Mouse (Mus musculus): ENCODE data around the gene Akr1b3.
"Not testable (repeated sequence)": the region's sequence is repeated elsewhere in the genome, so short reads cannot be mapped to it uniquely, and the experiment has no call there.

The Akr1b3 gene

GRCm38 (mm10) chr6:34316854-34317771 lies at the start of gene Akr1b3:
Akr1b3 (minus strand) TSS chr6:34317478.
- peak; percentile 84 to 89 for DNase-seq

GRCm38 (mm10) chr6:34364217-34365136 lies 47.2 kb upstream of the Akr1b3 start:
- no peak for DNase-seq

GRCm38 (mm10) chr6:34355841-34356240 lies 38.6 kb upstream of the Akr1b3 start:
- DNase-seq: no peak

GRCm38 (mm10) chr6:34355349-34355747 lies 38.1 kb upstream of the Akr1b3 start:
- DNase-seq: no peak

GRCm38 (mm10) chr6:34354354-34355348 lies 37.4 kb upstream of the Akr1b3 start:
- DNase-seq: no peak

- peak; percentile 81 to 84 for DNase-seq
These were observed 36.5 kb upstream of the Akr1b3 start, which contains the start of gene Akr1b8 for GRCm38 (mm10) chr6:34353658-34354353. Akr1b8 (plus strand) TSS chr6:34354119.

- no peak for DNase-seq
These were observed 35.1 kb upstream of the Akr1b3 start for GRCm38 (mm10) chr6:34352401-34352800.

GRCm38 (mm10) chr6:34351481-34351880 lies 34.2 kb upstream of the Akr1b3 start:
- DNase-seq: not testable (repeated sequence)

- no peak for DNase-seq
These were observed 32.9 kb upstream of the Akr1b3 start for GRCm38 (mm10) chr6:34350037-34350699.

GRCm38 (mm10) chr6:34346096-34346898 lies 29.0 kb upstream of the Akr1b3 start:
- peak; percentile 66 to 77 for DNase-seq

- no peak for DNase-seq
These were observed 27.7 kb upstream of the Akr1b3 start for GRCm38 (mm10) chr6:34344935-34345334.

- no peak for DNase-seq
These were observed 27.0 kb upstream of the Akr1b3 start for GRCm38 (mm10) chr6:34344135-34344850.

GRCm38 (mm10) chr6:34343426-34343825 lies 26.1 kb upstream of the Akr1b3 start:
- no peak for DNase-seq

- no peak for DNase-seq
These were observed 25.2 kb upstream of the Akr1b3 start for GRCm38 (mm10) chr6:34342476-34342875.

GRCm38 (mm10) chr6:34341991-34342390 lies 24.7 kb upstream of the Akr1b3 start:
- DNase-seq: no peak

GRCm38 (mm10) chr6:34337799-34338198 lies 20.5 kb upstream of the Akr1b3 start:
- no peak for DNase-seq

GRCm38 (mm10) chr6:34334673-34335072 lies 17.4 kb upstream of the Akr1b3 start:
- DNase-seq: no peak

GRCm38 (mm10) chr6:34331804-34332203 lies 14.5 kb upstream of the Akr1b3 start:
- not testable (repeated sequence) for DNase-seq

GRCm38 (mm10) chr6:34331379-34331778 lies 14.1 kb upstream of the Akr1b3 start:
- no peak for DNase-seq
